Mouse (Mus musculus): ENCODE results near the gene Rnf166.

Gene Rnf166

GRCm38 (mm10) chr8:122441326-122441725 is 34.5 kb downstream of the Rnf166 start:
- no peak for DNase-seq (ENCODE audit: low spot score in 2 of 2)

DNA sequence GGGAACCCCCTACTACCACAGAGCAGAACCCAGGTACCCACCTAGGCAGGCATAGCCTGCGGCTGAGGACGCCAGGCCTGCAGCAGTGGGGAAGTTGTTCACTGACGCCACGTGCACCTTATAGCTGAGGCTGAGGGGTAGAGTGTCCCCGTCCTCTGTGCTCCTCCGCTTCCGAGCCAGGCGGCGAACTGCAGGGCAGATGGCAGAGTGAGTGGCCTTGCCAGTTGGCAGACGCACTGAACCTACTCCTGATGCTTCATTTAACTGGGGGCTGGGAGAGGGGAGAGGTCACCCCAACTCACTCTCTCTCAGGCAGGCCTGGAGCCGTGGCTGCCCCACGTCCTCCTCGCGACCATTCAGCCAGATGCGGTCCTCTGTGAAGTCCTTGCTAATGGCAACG is 36.5 kb downstream of the Rnf166 start:
- no peak for DNase-seq (ENCODE audit: low spot score in 2 of 2)

GRCm38 (mm10) chr8:122437708-122438331 is 38.0 kb downstream of the Rnf166 start:
- no peak for DNase-seq (ENCODE audit: low spot score in 2 of 2)

GRCm38 (mm10) chr8:122436586-122437125 is 39.2 kb downstream of the Rnf166 start:
- DNase-seq (ENCODE audit: low spot score in 2 of 2), result no peak

- no peak for DNase-seq (ENCODE audit: low spot score in 2 of 2)
Measured at GRCm38 (mm10) chr8:122436146-122436545, 39.7 kb downstream of the Rnf166 start.

- peak in 1 of 2 experiments; percentile 38 for DNase-seq (ENCODE audit: low spot score in 2 of 2)
Measured at GRCm38 (mm10) chr8:122435375-122435774, 40.5 kb downstream of the Rnf166 start.

GRCm38 (mm10) chr8:122433269-122433905 is 42.5 kb downstream of the Rnf166 start:
- DNase-seq (ENCODE audit: low spot score in 2 of 2), result peak in 1 of 2 experiments; percentile 68

- DNase-seq (ENCODE audit: low spot score in 2 of 2), result peak; percentile 60 to 85
Measured at GRCm38 (mm10) chr8:122432443-122433268, 43.2 kb downstream of the Rnf166 start, which contains the start of gene Cyba. Cyba (minus strand) TSS chr8:122432930.

- DNase-seq (ENCODE audit: low spot score in 2 of 2), result peak; percentile 52 to 57
Measured at GRCm38 (mm10) chr8:122431694-122432442, 44.0 kb downstream of the Rnf166 start.

GRCm38 (mm10) chr8:122430646-122431045 is 45.2 kb downstream of the Rnf166 start:
- DNase-seq (ENCODE audit: low spot score in 2 of 2), result no peak

- peak in 1 of 2 experiments; percentile 60 for DNase-seq (ENCODE audit: low spot score in 2 of 2)
Measured at GRCm38 (mm10) chr8:122430058-122430636, 45.7 kb downstream of the Rnf166 start.

GRCm38 (mm10) chr8:122428163-122428562 is 47.7 kb downstream of the Rnf166 start:
- peak in 1 of 2 experiments; percentile 60 for DNase-seq (ENCODE audit: low spot score in 2 of 2)

- no peak for DNase-seq (ENCODE audit: low spot score in 2 of 2)
Measured at GRCm38 (mm10) chr8:122427607-122428006, 48.3 kb downstream of the Rnf166 start.

GRCm38 (mm10) chr8:122426145-122426544 is 49.7 kb downstream of the Rnf166 start:
- no peak for DNase-seq (ENCODE audit: low spot score in 2 of 2)

DNA sequence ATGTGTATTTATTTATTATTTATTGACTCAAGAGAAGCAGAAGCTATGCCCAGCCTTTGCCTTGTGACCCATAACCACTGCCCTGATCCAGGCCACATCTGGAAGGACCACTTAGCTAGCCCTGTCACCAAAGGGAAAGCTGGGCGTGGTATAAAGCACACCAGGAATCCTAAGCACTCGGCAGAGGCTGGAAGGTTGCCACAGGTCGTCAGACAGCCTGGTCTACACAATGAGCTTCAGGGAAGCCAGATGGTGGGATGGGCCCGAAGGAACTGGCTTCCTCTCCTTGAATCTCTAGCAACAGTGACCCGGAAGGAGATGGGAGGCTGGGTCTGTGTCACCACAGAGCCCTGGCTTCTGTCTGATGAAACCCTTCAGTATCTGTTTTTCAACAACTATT is 52.2 kb downstream of the Rnf166 start:
- DNase-seq (ENCODE audit: low spot score in 2 of 2), result no peak

GRCm38 (mm10) chr8:122423217-122423616 is 52.6 kb downstream of the Rnf166 start:
- DNase-seq (ENCODE audit: low spot score in 2 of 2), result no peak

DNA sequence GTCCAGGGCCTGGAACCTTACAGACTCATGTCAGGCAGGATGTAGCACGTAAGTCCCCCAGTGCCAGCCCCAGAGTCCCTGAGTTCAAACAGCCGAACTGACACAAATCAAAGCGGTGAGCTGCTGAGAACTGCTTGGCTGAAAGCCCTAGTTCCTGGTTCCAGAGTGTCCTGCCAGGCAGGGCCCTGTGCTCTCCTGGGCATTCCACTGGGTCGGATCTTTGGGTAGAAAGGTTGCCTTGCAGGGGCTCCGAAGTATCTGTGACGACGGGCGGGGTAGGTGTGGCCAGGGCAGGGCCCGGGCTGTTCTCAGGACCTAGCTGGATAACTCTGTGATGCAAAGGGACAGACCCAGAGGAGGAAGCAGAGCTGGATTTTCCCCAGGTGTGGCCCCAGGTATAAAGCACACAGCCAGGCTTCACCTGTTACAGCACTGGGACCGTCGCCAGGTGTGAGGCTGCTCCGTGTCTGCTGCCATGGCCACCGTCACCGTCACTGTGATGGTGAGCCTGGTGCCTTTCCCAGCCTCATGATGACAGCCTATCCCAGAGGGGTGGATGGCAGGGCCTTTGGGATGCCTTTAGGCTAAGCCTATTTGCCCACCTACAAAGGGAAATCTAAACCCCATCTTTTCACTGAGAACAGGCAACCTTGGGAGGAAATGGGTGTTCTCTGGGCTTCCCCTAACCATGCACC is 54.3 kb downstream of the Rnf166 start, which contains the start of gene Il17c:
Gene Il17c (plus strand): TSS at position 645 of the 695 bp plus-strand sequence.
- no peak for DNase-seq (ENCODE audit: low spot score in 2 of 2)

DNA sequence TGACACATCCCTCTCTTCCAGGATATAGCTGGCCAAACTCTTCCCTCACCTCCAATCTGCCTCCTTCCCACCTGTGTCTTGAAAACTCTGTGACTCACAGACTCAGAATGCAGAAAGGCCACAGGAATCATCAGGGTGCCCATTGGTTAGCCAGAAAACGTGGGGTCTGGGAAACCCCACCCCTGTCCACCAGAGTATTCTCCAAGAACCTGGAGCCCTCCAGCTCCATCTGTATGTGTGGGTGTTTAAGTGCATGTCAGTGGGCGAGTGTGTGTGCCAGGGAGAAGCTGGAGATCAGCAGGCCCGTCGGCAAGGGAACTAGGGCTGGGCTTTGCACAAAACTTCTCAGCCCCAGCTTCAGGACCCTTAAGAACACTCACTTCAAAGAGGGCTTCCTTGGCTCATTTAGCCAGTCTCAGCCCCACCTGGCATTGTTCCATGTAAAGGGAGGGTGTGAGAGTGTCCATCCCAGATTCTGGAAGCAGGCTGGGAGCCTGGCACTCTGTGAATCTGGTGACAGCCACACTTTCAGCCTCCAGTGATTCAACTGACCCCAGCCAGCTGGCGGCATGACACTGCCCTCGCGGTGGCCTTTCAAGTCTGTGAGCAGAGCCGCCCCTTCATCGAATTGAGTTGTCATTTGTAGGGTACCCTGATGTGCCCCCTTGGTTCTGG is 55.8 kb downstream of the Rnf166 start:
- DNase-seq (ENCODE audit: low spot score in 2 of 2), result no peak

Data from spleen, postnatal 10 days (tissue).